Mouse (Mus musculus): ENCODE data around the gene Dlg4.

DNA sequence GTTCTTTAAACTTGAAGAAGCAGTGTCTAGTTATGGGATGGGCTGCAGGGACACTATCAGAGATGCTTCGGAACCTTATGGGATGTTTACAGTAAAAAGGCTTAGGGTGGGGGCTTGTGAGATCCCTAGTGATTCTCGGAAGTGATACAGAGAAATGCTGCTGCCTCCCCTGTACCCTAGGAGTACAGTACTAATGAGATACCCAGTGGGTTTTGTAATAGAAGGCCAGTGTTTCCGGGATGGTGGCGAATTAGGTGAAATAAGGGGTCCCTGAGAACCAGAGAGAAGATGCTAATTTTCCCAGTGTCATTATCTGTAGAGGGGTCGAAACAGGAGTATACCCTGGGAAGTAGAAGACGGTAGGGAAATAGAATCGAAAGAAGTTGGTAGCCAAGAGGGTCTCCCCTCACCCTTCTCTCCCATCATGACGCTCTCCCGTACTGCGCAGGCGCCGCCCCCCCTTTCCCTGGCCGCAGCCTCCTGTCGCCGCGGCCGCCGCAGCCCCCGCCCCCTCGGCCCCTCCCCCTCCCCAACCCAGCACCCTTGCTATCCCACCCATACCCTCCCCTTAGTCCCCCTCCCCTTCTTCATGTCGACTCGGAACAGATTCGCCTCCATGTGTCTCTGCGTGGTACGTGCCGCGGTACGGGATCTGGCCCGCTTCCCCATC, 6.9 kb downstream of the Dlg4 start:
- TF ChIP-seq POLR2A (IDR thresholded peaks at IDR 0.05; ENCODE audit: low read depth, low read length): no peak
- no peak for TF ChIP-seq CTCF (IDR thresholded peaks at IDR 0.05; ENCODE audit: extremely low read depth, insufficient read depth, insufficient read length, insufficient replicate concordance)

Measured in spleen, adult 2 months (tissue).